Mouse (Mus musculus) testis, postnatal 10 days (tissue): ENCODE data around the gene Bscl2.
"Not testable (repeated sequence)": the region's sequence is repeated elsewhere in the genome, so short reads cannot be mapped to it uniquely, and the experiment has no call there.

Source experiments
- DNase-seq: peaks from one replicate; pipeline ENCODE4 v3.0.0; 2021; ENCODE audit warnings: low spot score

Gene Bscl2

GRCm38 (mm10) chr19:8831262-8831661, 6.0 kb upstream of the Bscl2 start:
- no peak for DNase-seq

- DNase-seq: no peak
These were observed 4.3 kb upstream of the Bscl2 start for GRCm38 (mm10) chr19:8832971-8833370.

GRCm38 (mm10) chr19:8836327-8836726, 940 bp upstream of the Bscl2 start:
- not testable (repeated sequence) for DNase-seq

- peak; percentile 77 for DNase-seq
These were observed 919 bp downstream of the Bscl2 start for GRCm38 (mm10) chr19:8838041-8838730.

GRCm38 (mm10) chr19:8839103-8839907, 2.0 kb downstream of the Bscl2 start, which contains the start of gene Gng3:
Gene Gng3, minus strand, starts transcription at chr19:8839194.
- no peak for DNase-seq

- peak; percentile 78 for DNase-seq
These were observed 2.9 kb downstream of the Bscl2 start for GRCm38 (mm10) chr19:8839908-8840791.

DNA sequence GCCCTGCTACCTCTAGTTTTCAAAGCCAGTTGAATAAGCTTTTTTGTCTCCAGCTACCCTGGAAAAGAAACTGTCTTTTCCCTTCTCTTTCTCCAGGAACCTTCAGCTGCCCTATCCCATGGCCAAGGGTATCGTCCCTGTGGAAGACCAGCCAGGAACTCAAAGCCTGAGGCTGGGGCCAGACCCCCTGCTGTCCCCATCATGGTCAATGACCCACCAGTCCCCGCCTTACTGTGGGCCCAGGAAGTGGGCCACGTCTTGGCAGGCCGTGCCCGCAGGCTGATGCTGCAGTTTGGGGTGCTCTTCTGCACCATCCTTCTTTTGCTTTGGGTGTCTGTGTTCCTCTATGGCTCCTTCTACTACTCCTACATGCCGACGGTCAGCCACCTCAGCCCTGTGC, 3.7 kb downstream of the Bscl2 start:
- DNase-seq: no peak

GRCm38 (mm10) chr19:8842961-8843360, 5.7 kb downstream of the Bscl2 start:
- no peak for DNase-seq

GRCm38 (mm10) chr19:8844371-8845129, 7.3 kb downstream of the Bscl2 start:
- DNase-seq: peak; percentile 93

DNA sequence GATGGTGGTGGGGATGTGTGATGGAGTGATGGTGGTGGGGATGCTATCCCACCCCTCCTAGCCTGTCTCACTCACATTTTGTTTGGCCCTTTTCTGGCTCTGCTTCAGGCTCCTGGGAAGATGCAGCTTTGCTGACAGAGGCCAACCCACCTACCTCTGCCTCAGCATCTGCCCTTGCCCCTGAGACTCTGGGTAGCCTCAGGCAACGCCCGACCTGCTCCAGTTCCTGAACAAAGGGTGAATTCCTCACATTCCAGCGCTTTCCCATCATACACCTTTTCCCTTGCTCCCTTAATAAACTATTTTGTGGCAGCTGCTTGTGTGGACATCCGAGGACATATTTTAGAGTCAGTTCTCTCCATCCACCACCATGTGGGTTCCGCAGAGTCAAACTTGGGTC, 11.1 kb downstream of the Bscl2 start:
- no peak for DNase-seq

GRCm38 (mm10) chr19:8850402-8850901, 13.2 kb downstream of the Bscl2 start, which contains the start of gene Lrrn4cl:
Gene Lrrn4cl, plus strand, starts transcription at chr19:8850768.
- DNase-seq: no peak

DNA sequence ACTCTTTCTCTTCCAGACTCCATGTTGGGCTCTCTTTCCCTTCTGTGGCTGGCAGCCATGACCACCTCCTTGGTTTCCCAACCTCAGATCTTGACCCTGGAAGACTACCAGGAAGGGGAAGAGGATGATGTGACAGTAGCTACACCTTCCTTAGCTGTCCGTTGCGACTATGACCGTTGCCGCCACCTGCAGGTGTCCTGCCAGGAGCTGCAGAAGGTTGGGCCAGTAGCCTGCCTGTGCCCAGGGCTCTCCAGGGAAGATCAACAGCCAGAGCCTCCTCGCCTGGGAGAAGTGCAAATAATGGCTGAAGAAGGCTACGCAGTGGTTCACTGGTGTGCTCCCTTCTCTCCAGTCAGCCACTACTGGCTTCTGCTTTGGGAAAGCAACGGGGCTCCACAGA, 14.4 kb downstream of the Bscl2 start:
- no peak for DNase-seq

GRCm38 (mm10) chr19:8852236-8852928, 15.1 kb downstream of the Bscl2 start:
- DNase-seq: no peak

- DNase-seq: no peak
These were observed 15.8 kb downstream of the Bscl2 start for GRCm38 (mm10) chr19:8853117-8853516.

GRCm38 (mm10) chr19:8857689-8858088, 20.4 kb downstream of the Bscl2 start:
- peak; percentile 80 for DNase-seq

DNA sequence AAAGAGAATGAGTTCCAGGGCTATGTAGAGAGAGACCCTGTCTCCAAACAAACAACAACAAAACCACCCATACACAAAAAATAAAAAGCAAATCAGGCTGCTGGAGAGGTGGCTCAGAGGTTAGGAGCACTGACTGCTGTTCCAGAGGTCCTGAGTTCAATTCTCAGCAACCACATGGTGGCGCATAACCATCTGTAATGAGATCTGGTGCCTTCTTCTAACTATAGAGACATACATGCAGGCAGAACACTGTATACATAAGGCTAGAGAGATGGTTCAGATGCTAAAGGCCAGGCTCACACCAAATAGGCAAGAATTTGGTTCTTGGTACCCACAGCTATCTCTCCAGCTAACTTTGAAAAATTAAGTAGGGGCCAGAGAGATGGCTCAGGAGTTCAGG, 21.8 kb downstream of the Bscl2 start:
- DNase-seq: no peak

- no peak for DNase-seq
These were observed 27.0 kb downstream of the Bscl2 start for GRCm38 (mm10) chr19:8864265-8864664.

GRCm38 (mm10) chr19:8870381-8870780, 33.1 kb downstream of the Bscl2 start:
- not testable (repeated sequence) for DNase-seq

- no peak for DNase-seq
These were observed 33.6 kb downstream of the Bscl2 start for GRCm38 (mm10) chr19:8870838-8871237.
